Mouse (Mus musculus): ENCODE measurements around the gene Fpgs. TPM values are rescaled to one million over a fixed set of nuclear protein-coding genes. Genes with fewer than 3 reads are reported as not detected.

The Fpgs gene
- polyA plus RNA-seq, 1 experiment from 2014 or later: 25.9 TPM

DNA sequence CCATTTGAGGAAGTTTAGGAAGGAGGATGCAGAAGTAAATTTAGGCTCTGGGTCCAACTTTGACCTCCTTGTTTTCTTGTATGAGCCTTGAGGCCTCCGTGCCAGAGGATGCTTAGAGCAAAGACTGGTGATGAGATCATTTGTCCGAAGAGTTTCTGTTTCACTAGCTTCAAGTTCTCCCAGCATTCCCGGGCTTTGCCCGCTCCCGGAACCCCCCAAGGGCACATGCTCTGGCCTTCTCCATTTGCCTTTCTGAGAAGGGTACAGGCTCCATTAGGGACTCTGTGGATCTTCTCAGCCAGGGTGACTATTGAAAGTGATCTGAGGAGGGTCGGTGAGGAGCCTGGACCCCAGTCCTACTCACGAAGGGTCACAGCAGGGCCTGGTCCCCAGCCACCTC, 56.6 kb downstream of the Fpgs start:
- H3K9me3 ChIP-seq: no peaks in the 10 kb centered on the region
- peaks cover 34% of the 10 kb centered on the region for H3K4me1 ChIP-seq (replicated peaks)
- H3K27me3 ChIP-seq (ENCODE audit: insufficient read depth, poor library complexity, severe bottlenecking): no peaks in the 10 kb centered on the region
- H3K4me3 ChIP-seq: peak overlapping the region; percentile 35
- H3K27ac ChIP-seq: no peak overlapping the region; the same call in 1 of the 2 replicates
- no peak for DNase-seq (ENCODE audit: low spot score)
- H3K36me3 ChIP-seq: no peaks in the 10 kb centered on the region
- 87% methylated on average over 7 of the region's 7 CpGs for WGBS

GRCm38 (mm10) chr2:32646379-32647056, 57.4 kb downstream of the Fpgs start, which contains the start of gene Eng:
Eng (plus strand) TSS chr2:32646595.
- Histone ChIP-seq H3K36me3 (no peaks in the 10 kb centered on the region), H3K4me3 (peak within 1 kb of the TSS; percentile 35), H3K27ac (peak within 1 kb of the TSS; percentile 80), H3K27me3 (ENCODE audit: insufficient read depth, poor library complexity, severe bottlenecking) (no peaks in the 10 kb centered on the region), H3K9me3 (no peaks in the 10 kb centered on the region), H3K4me1 (replicated peaks) (peaks cover 34% of the 10 kb centered on the region)
- 55% methylated on average over 31 of the region's 31 CpGs for WGBS
- no peak for DNase-seq (ENCODE audit: low spot score)

GRCm38 (mm10) chr2:32645647-32646046, 58.3 kb downstream of the Fpgs start:
- no peak for DNase-seq (ENCODE audit: low spot score)
- Histone ChIP-seq H3K4me1 (replicated peaks) (peaks cover 36% of the 10 kb centered on the region), H3K36me3 (no peaks in the 10 kb centered on the region), H3K9me3 (no peaks in the 10 kb centered on the region), H3K27ac (peak overlapping the region; percentile 80), H3K27me3 (ENCODE audit: insufficient read depth, poor library complexity, severe bottlenecking) (no peaks in the 10 kb centered on the region), H3K4me3 (no peak overlapping the region)
- 65% methylated on average over 3 of the region's 3 CpGs for WGBS

GRCm38 (mm10) chr2:32644799-32645475, 59.0 kb downstream of the Fpgs start:
- peak overlapping the region; percentile 80 for H3K27ac ChIP-seq
- H3K4me1 ChIP-seq (replicated peaks): peaks cover 39% of the 10 kb centered on the region
- no peaks in the 10 kb centered on the region for H3K36me3 ChIP-seq
- H3K27me3 ChIP-seq (ENCODE audit: insufficient read depth, poor library complexity, severe bottlenecking): no peaks in the 10 kb centered on the region
- 82% methylated on average over 8 of the region's 8 CpGs for WGBS
- H3K9me3 ChIP-seq: no peaks in the 10 kb centered on the region
- no peak for DNase-seq (ENCODE audit: low spot score)
- no peak overlapping the region for H3K4me3 ChIP-seq

DNA sequence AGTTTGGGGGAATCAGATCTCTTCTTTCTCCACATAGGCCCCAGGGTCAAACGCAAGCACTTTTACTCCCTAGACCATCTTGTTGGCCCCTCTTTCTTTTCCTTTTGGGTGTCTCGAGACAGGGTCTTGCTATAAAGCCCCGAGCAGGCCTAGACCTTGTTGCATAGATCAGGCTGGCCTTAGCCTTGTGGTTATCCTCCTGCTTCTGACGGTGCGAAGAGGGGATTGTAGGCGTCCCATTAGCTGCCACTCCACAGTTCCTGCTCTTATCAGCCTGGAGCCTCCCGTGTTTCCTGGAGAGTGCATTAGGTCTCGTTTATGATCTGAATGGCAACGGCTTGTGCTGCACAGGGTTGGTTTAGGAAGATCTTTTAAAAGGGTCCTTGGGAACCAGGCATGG, 59.9 kb downstream of the Fpgs start:
- Histone ChIP-seq H3K4me3 (no peak overlapping the region), H3K9me3 (no peaks in the 10 kb centered on the region), H3K36me3 (no peaks in the 10 kb centered on the region), H3K4me1 (replicated peaks) (peaks cover 40% of the 10 kb centered on the region), H3K27me3 (ENCODE audit: insufficient read depth, poor library complexity, severe bottlenecking) (no peaks in the 10 kb centered on the region), H3K27ac (no peak overlapping the region)
- no peak for DNase-seq (ENCODE audit: low spot score)
- 85% methylated on average over 9 of the region's 9 CpGs for WGBS

DNA sequence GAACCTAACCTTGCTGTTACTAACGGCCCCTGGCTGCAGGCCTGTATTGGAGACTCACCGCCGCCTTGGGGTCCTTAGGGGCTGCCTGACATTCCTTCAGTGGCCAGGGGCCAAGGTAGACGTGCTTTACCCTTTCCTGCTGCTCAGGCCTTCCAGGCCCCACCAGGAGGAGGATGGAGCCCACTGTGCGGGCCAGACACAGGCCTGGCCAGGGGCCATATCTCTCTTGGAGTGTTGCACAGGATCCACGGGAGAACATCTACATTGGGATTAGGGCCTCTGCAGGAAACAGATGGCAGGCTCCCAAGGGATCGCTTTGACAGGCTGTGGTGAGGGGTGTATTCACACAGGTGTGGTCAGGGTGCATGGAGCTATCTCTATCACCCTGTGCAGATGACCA, 61.1 kb downstream of the Fpgs start:
- no peaks in the 10 kb centered on the region for H3K9me3 ChIP-seq
- no peak overlapping the region for H3K4me3 ChIP-seq
- no peaks in the 10 kb centered on the region for H3K27me3 ChIP-seq (ENCODE audit: insufficient read depth, poor library complexity, severe bottlenecking)
- DNase-seq (ENCODE audit: low spot score): no peak
- peaks cover 45% of the 10 kb centered on the region for H3K4me1 ChIP-seq (replicated peaks)
- WGBS: 75% methylated on average over 7 of the region's 7 CpGs
- H3K36me3 ChIP-seq: no peaks in the 10 kb centered on the region
- no peak overlapping the region for H3K27ac ChIP-seq

DNA sequence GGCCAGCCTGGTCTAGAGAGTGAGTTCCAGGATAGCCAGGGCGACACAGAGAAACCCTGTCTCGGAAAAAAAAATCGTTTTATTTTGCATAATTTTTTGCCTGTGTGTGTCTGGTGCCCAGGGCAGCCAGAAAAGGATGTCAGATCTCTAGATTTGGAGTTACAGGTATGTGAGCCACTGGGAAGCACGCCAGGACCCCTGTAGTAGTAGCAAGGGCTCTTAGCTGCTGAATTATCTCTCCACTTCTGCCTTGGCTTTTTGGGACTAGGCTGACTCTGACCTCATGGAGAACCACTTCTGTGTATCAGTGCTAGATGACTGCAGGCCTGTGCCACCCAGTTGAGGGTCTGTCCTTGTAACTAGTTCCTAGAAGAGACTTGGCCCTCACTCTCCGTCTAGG, 62.1 kb downstream of the Fpgs start:
- Histone ChIP-seq H3K36me3 (no peaks in the 10 kb centered on the region), H3K4me1 (replicated peaks) (peaks cover 52% of the 10 kb centered on the region), H3K9me3 (no peaks in the 10 kb centered on the region), H3K27ac (no peak overlapping the region), H3K27me3 (ENCODE audit: insufficient read depth, poor library complexity, severe bottlenecking) (no peaks in the 10 kb centered on the region), H3K4me3 (no peak overlapping the region)
- DNase-seq (ENCODE audit: low spot score): no peak
- WGBS: 87% methylated on average over 5 of the region's 5 CpGs

DNA sequence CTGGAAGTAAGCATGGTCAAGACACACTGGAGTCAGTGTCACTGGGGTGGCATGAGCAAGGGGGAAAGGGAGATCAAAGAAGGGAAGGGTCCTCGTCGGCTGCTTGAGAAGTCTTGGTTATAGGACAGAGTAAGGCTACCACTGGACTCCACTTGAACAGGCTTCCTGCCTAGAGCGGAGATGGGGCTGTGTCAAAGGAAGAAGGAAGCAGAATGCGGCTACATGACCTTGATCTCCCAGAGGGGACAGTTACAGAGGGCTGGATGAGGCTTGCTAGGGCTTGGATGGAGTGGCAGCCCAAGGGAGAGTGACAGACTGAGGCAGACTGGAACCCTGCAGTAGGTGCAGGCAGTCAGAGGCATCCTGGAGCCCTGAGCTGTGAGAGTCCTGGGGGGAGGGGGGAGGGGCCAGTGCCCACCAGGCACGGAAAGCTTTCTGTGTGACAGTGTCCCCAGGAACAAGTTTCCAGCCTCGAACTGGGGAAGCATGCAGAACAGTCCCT, 63.3 kb downstream of the Fpgs start:
- H3K27ac ChIP-seq: peak overlapping the region; percentile 59

GRCm38 (mm10) chr2:32639632-32640031, 64.3 kb downstream of the Fpgs start:
- Histone ChIP-seq H3K27me3 (ENCODE audit: insufficient read depth, poor library complexity, severe bottlenecking) (no peaks in the 10 kb centered on the region), H3K36me3 (no peaks in the 10 kb centered on the region), H3K4me1 (replicated peaks) (peaks cover 42% of the 10 kb centered on the region), H3K4me3 (no peak overlapping the region), H3K9me3 (no peaks in the 10 kb centered on the region), H3K27ac (no peak overlapping the region)
- DNase-seq (ENCODE audit: low spot score): no peak
- WGBS: 91% methylated on average over 1 of the region's 1 CpGs

More for the DNA sequence above, 63.3 kb downstream of the Fpgs start:
- no peak for DNase-seq (ENCODE audit: low spot score)
- Histone ChIP-seq H3K36me3 (no peaks in the 10 kb centered on the region), H3K9me3 (no peaks in the 10 kb centered on the region), H3K27me3 (ENCODE audit: insufficient read depth, poor library complexity, severe bottlenecking) (no peaks in the 10 kb centered on the region), H3K4me1 (replicated peaks) (peaks cover 47% of the 10 kb centered on the region), H3K4me3 (no peak overlapping the region)
- 62% methylated on average over 6 of the region's 6 CpGs for WGBS

GRCm38 (mm10) chr2:32637778-32638281, 66.1 kb downstream of the Fpgs start:
- Histone ChIP-seq H3K27me3 (ENCODE audit: insufficient read depth, poor library complexity, severe bottlenecking) (no peaks in the 10 kb centered on the region), H3K4me3 (no peak overlapping the region), H3K4me1 (replicated peaks) (peaks cover 47% of the 10 kb centered on the region), H3K36me3 (peaks cover 12% of the 10 kb centered on the region), H3K27ac (peak overlapping the region; percentile 83), H3K9me3 (no peaks in the 10 kb centered on the region)
- 41% methylated on average over 11 of the region's 11 CpGs for WGBS
- DNase-seq (ENCODE audit: low spot score): peak; percentile 54

DNA sequence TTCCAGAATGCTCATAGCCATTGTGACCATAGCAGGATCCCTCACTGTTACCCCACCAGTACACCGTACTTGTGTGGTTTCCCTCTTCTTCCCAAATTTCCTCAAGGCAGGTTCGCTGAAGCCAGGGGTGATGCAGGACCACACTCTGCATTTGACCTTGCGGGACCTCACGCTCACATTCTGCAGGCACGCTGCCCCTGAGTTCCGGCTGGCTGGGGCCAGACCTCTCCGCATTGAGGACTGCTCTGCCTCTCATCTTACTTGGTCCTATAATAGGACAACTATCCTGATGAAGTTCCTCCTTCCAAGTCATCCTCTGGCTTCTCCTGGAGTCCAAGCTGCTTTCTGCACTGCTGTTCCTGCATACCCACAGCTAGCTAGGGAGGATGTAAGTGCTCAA, 67.3 kb downstream of the Fpgs start:
- Histone ChIP-seq H3K27me3 (ENCODE audit: insufficient read depth, poor library complexity, severe bottlenecking) (no peaks in the 10 kb centered on the region), H3K4me1 (replicated peaks) (peaks cover 54% of the 10 kb centered on the region), H3K9me3 (no peaks in the 10 kb centered on the region), H3K4me3 (no peak overlapping the region), H3K27ac (peak overlapping the region; percentile 25), H3K36me3 (peaks cover 12% of the 10 kb centered on the region)
- 75% methylated on average over 7 of the region's 7 CpGs for WGBS
- no peak for DNase-seq (ENCODE audit: low spot score)

DNA sequence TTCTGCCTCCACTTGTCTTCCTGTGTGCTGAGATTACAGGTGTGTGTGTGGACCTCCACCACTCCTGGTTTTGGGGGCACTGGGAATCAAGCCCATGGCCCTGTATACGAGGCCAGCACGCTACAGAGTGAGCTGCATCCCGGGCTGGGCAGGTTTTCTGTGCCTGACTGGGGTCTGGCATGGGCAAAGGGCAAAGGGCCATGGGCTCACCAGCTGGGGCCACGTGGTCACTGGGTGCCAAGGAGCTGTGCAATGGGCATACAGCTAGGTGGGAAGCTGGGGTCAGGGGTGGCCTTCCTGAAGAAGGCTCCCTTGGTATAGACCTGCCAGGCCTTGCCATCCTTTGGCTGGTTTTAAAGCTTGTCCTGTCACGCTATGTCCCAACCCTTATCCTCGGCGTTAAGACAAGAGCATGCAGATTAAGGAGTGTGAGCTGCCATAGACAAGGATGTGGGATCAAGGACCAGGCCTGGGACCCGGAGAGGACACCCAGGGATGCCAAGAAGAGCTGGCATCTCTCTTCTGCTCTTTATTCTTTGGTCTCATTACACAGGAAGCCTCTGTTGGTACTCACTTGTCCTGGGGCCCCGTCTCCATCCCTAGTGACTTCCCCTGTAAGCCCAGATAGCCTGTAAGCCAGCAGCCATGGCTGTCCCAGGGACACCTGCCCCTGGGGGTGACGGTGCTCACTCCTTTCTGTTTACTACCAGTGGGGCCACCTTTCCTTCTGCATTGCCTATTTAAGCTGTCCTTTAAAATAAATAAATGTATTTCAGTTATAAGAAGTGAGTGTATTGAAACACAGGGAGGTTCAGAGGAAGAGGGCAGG, 69.5 kb downstream of the Fpgs start:
- DNase-seq (ENCODE audit: low spot score): no peak
- H3K27me3 ChIP-seq (ENCODE audit: insufficient read depth, poor library complexity, severe bottlenecking): no peaks in the 10 kb centered on the region
- WGBS: 86% methylated on average over 10 of the region's 10 CpGs
- H3K4me3 ChIP-seq: no peak overlapping the region
- H3K36me3 ChIP-seq: peaks cover 12% of the 10 kb centered on the region
- no peaks in the 10 kb centered on the region for H3K9me3 ChIP-seq
- no peak overlapping the region for H3K27ac ChIP-seq
- H3K4me1 ChIP-seq (replicated peaks): peaks cover 69% of the 10 kb centered on the region

Data from hindbrain, embryonic 10.5 days (tissue).